Mouse (Mus musculus): Measurements from ENCODE around the gene Dis3l2. TPM values are rescaled to one million over a fixed set of nuclear protein-coding genes. Genes with fewer than 3 reads are reported as not detected.

Dis3l2 gene
- polyA plus RNA-seq, 1 experiment from 2014 or later, result 23.0 TPM

GRCm38 (mm10) chr1:87036334-87036733, 332.7 kb downstream of the Dis3l2 start:
- no peak overlapping the region for H3K9ac ChIP-seq (ENCODE audit: low read length)
- no peak overlapping the region for H3K4me2 ChIP-seq (ENCODE audit: low read length)
- ATAC-seq (replicated peaks; ENCODE audit: low FRiP score, low TSS enrichment, low read depth), result no peak
- no peaks in the 10 kb centered on the region for H3K36me3 ChIP-seq (ENCODE audit: control insufficient read depth, insufficient read depth, low read length)
- peak overlapping the region; percentile 88 for H3K27ac ChIP-seq (ENCODE audit: low read depth)
- WGBS, result 55% methylated on average over 3 of the region's 3 CpGs
- H3K4me1 ChIP-seq (replicated peaks; ENCODE audit: control insufficient read depth, insufficient read depth, low read length), result peaks cover 27% of the 10 kb centered on the region
- no peak for DNase-seq (ENCODE audit: low spot score)
- H3K27me3 ChIP-seq (replicated peaks; ENCODE audit: control insufficient read depth, insufficient read depth, low read length), result no peaks in the 10 kb centered on the region
- H3K9me3 ChIP-seq (ENCODE audit: control insufficient read depth, low read length), result no peaks in the 10 kb centered on the region
- H3K4me3 ChIP-seq (ENCODE audit: low read depth, low read length), result no peak overlapping the region

- 89% methylated on average over 2 of the region's 2 CpGs for WGBS
- Histone ChIP-seq H3K4me1 (replicated peaks; ENCODE audit: control insufficient read depth, insufficient read depth, low read length) (peaks cover 25% of the 10 kb centered on the region), H3K36me3 (ENCODE audit: control insufficient read depth, insufficient read depth, low read length) (no peaks in the 10 kb centered on the region), H3K27ac (ENCODE audit: low read depth) (no peak overlapping the region), H3K4me2 (ENCODE audit: low read length) (no peak overlapping the region), H3K27me3 (replicated peaks; ENCODE audit: control insufficient read depth, insufficient read depth, low read length) (no peaks in the 10 kb centered on the region), H3K9me3 (ENCODE audit: control insufficient read depth, low read length) (no peaks in the 10 kb centered on the region), H3K9ac (ENCODE audit: low read length) (no peak overlapping the region), H3K4me3 (ENCODE audit: low read depth, low read length) (no peak overlapping the region)
- ATAC-seq (replicated peaks; ENCODE audit: low FRiP score, low TSS enrichment, low read depth) (no peak), DNase-seq (ENCODE audit: low spot score) (no peak)
Observed at GRCm38 (mm10) chr1:87038477-87039070, 335.0 kb downstream of the Dis3l2 start.

GRCm38 (mm10) chr1:87041119-87041518, 337.5 kb downstream of the Dis3l2 start:
- ATAC-seq (replicated peaks; ENCODE audit: low FRiP score, low TSS enrichment, low read depth) (0 out of 2 replicates have a peak, but pooled peaks have one; percentile 52), DNase-seq (ENCODE audit: low spot score) (peak; percentile 89)
- 27% methylated on average over 3 of the region's 3 CpGs for WGBS
- Histone ChIP-seq H3K36me3 (ENCODE audit: control insufficient read depth, insufficient read depth, low read length) (0 out of 2 replicates have a peak, but pooled peaks cover 7% of the 10 kb centered on the region), H3K9ac (ENCODE audit: low read length) (no peak overlapping the region), H3K9me3 (ENCODE audit: control insufficient read depth, low read length) (no peaks in the 10 kb centered on the region), H3K4me3 (ENCODE audit: low read depth, low read length) (no peak overlapping the region), H3K4me2 (ENCODE audit: low read length) (no peak overlapping the region), H3K27me3 (replicated peaks; ENCODE audit: control insufficient read depth, insufficient read depth, low read length) (no peaks in the 10 kb centered on the region), H3K27ac (ENCODE audit: low read depth) (no peak overlapping the region), H3K4me1 (replicated peaks; ENCODE audit: control insufficient read depth, insufficient read depth, low read length) (peaks cover 7% of the 10 kb centered on the region)

- peak; percentile 62; the same call in 1 of the 2 replicates for ATAC-seq (replicated peaks; ENCODE audit: low FRiP score, low TSS enrichment, low read depth)
- Histone ChIP-seq H3K27me3 (replicated peaks; ENCODE audit: control insufficient read depth, insufficient read depth, low read length) (no peaks in the 10 kb centered on the region), H3K9me3 (ENCODE audit: control insufficient read depth, low read length) (no peaks in the 10 kb centered on the region), H3K4me2 (ENCODE audit: low read length) (no peak overlapping the region), H3K9ac (ENCODE audit: low read length) (no peak overlapping the region), H3K4me1 (replicated peaks; ENCODE audit: control insufficient read depth, insufficient read depth, low read length) (no peaks in the 10 kb centered on the region), H3K36me3 (ENCODE audit: control insufficient read depth, insufficient read depth, low read length) (0 out of 2 replicates have a peak, but pooled peaks cover 8% of the 10 kb centered on the region), H3K27ac (ENCODE audit: low read depth) (no peak overlapping the region), H3K4me3 (ENCODE audit: low read depth, low read length) (no peak overlapping the region)
- DNase-seq (ENCODE audit: low spot score), result peak; percentile 90
- WGBS, result 3% methylated on average over 1 of the region's 1 CpGs
Observed at GRCm38 (mm10) chr1:87041814-87042438, 338.3 kb downstream of the Dis3l2 start.

- Histone ChIP-seq H3K27ac (ENCODE audit: low read depth) (no peak overlapping the region), H3K36me3 (ENCODE audit: control insufficient read depth, insufficient read depth, low read length) (peaks cover 15% of the 10 kb centered on the region), H3K4me2 (ENCODE audit: low read length) (no peak overlapping the region), H3K4me3 (ENCODE audit: low read depth, low read length) (no peak overlapping the region), H3K27me3 (replicated peaks; ENCODE audit: control insufficient read depth, insufficient read depth, low read length) (no peaks in the 10 kb centered on the region), H3K4me1 (replicated peaks; ENCODE audit: control insufficient read depth, insufficient read depth, low read length) (no peaks in the 10 kb centered on the region; the same call in 1 of the 2 replicates), H3K9me3 (ENCODE audit: control insufficient read depth, low read length) (no peaks in the 10 kb centered on the region), H3K9ac (ENCODE audit: low read length) (no peak overlapping the region)
- ATAC-seq (replicated peaks; ENCODE audit: low FRiP score, low TSS enrichment, low read depth), result no peak
- 70% methylated on average over 3 of the region's 3 CpGs for WGBS
- no peak for DNase-seq (ENCODE audit: low spot score)
Observed at GRCm38 (mm10) chr1:87050072-87050471, 346.5 kb downstream of the Dis3l2 start.

GRCm38 (mm10) chr1:87050700-87051099, 347.1 kb downstream of the Dis3l2 start:
- Histone ChIP-seq H3K4me3 (ENCODE audit: low read depth, low read length) (no peak overlapping the region), H3K9me3 (ENCODE audit: control insufficient read depth, low read length) (no peaks in the 10 kb centered on the region), H3K27ac (ENCODE audit: low read depth) (no peak overlapping the region), H3K27me3 (replicated peaks; ENCODE audit: control insufficient read depth, insufficient read depth, low read length) (no peaks in the 10 kb centered on the region), H3K9ac (ENCODE audit: low read length) (no peak overlapping the region), H3K4me2 (ENCODE audit: low read length) (no peak overlapping the region), H3K36me3 (ENCODE audit: control insufficient read depth, insufficient read depth, low read length) (peaks cover 15% of the 10 kb centered on the region), H3K4me1 (replicated peaks; ENCODE audit: control insufficient read depth, insufficient read depth, low read length) (no peaks in the 10 kb centered on the region; the same call in 1 of the 2 replicates)
- ATAC-seq (replicated peaks; ENCODE audit: low FRiP score, low TSS enrichment, low read depth) (no peak), DNase-seq (ENCODE audit: low spot score) (no peak)
- WGBS, result 83% methylated on average over 1 of the region's 1 CpGs

- no peak overlapping the region for H3K4me3 ChIP-seq (ENCODE audit: low read depth, low read length)
- H3K36me3 ChIP-seq (ENCODE audit: control insufficient read depth, insufficient read depth, low read length), result peaks cover 15% of the 10 kb centered on the region
- H3K9me3 ChIP-seq (ENCODE audit: control insufficient read depth, low read length), result no peaks in the 10 kb centered on the region
- no peak overlapping the region for H3K27ac ChIP-seq (ENCODE audit: low read depth)
- 68% methylated on average over 4 of the region's 4 CpGs for WGBS
- no peaks in the 10 kb centered on the region; the same call in 1 of the 2 replicates for H3K4me1 ChIP-seq (replicated peaks; ENCODE audit: control insufficient read depth, insufficient read depth, low read length)
- H3K9ac ChIP-seq (ENCODE audit: low read length), result no peak overlapping the region
- H3K4me2 ChIP-seq (ENCODE audit: low read length), result no peak overlapping the region
- ATAC-seq (replicated peaks; ENCODE audit: low FRiP score, low TSS enrichment, low read depth) (no peak), DNase-seq (ENCODE audit: low spot score) (no peak)
- H3K27me3 ChIP-seq (replicated peaks; ENCODE audit: control insufficient read depth, insufficient read depth, low read length), result no peaks in the 10 kb centered on the region
Observed at GRCm38 (mm10) chr1:87051369-87051768, 347.8 kb downstream of the Dis3l2 start.

GRCm38 (mm10) chr1:87057075-87057474, 353.5 kb downstream of the Dis3l2 start:
- no peaks in the 10 kb centered on the region; the same call in 1 of the 2 replicates for H3K4me1 ChIP-seq (replicated peaks; ENCODE audit: control insufficient read depth, insufficient read depth, low read length)
- no peak overlapping the region for H3K9ac ChIP-seq (ENCODE audit: low read length)
- H3K27me3 ChIP-seq (replicated peaks; ENCODE audit: control insufficient read depth, insufficient read depth, low read length), result no peaks in the 10 kb centered on the region
- no peak for DNase-seq (ENCODE audit: low spot score)
- H3K27ac ChIP-seq (ENCODE audit: low read depth), result no peak overlapping the region
- WGBS, result 70% methylated on average over 4 of the region's 4 CpGs
- H3K36me3 ChIP-seq (ENCODE audit: control insufficient read depth, insufficient read depth, low read length), result 0 out of 2 replicates have a peak, but pooled peaks cover under 1% of the 10 kb centered on the region
- H3K4me3 ChIP-seq (ENCODE audit: low read depth, low read length), result no peak overlapping the region
- H3K4me2 ChIP-seq (ENCODE audit: low read length), result no peak overlapping the region
- no peaks in the 10 kb centered on the region for H3K9me3 ChIP-seq (ENCODE audit: control insufficient read depth, low read length)
- ATAC-seq (replicated peaks; ENCODE audit: low FRiP score, low TSS enrichment, low read depth), result no peak
